In genomic region chr13:55361145-55361544, GRCm38 (mm10) we compare ENCODE assay signal across 9 mouse cellular contexts. TPM values are rescaled to one million over a fixed set of nuclear protein-coding genes. Genes with fewer than 3 reads are reported as not detected.
DNase-seq lines count a peak whose midpoint lies in the region; ATAC-seq and TF ChIP-seq lines count a peak whose summit lies in the region.
"Had no signal": no experiment of that assay in that cellular context is flagged by ENCODE, and none has a peak within 500 bp of the region (broad histone marks: within the 10 kb centered on the region; RNA-seq: fewer than 3 reads in every experiment).

No protein-coding gene starts in this region.

- H3K4me2 ChIP-seq in forebrain, embryonic 16.5 days (ENCODE audit: low read length) = peak overlapping the region; percentile 78
- peak overlapping the region; percentile 97 for H3K4me2 ChIP-seq in liver, embryonic 14.5 days (ENCODE audit: low read depth)

- H3K9me3 ChIP-seq in heart, embryonic 10.5 days = no peaks in the 10 kb centered on the region
- H3K9me3 ChIP-seq in forebrain, embryonic 16.5 days (ENCODE audit: control insufficient read depth, low read length) = no peaks in the 10 kb centered on the region
- H3K9me3 ChIP-seq in liver, embryonic 14.5 days (ENCODE audit: control insufficient read depth, low read length) = no peaks in the 10 kb centered on the region

- H3K27ac ChIP-seq in heart, embryonic 10.5 days = no peak overlapping the region
- no peak overlapping the region for H3K27ac ChIP-seq in forebrain, embryonic 16.5 days (ENCODE audit: low read length)
- no peak overlapping the region; the same call in 1 of the 2 replicates for H3K27ac ChIP-seq in liver, embryonic 14.5 days

- H3K27me3 ChIP-seq in heart, embryonic 10.5 days (ENCODE audit: insufficient read depth, poor library complexity, severe bottlenecking) = peaks cover 6% of the 10 kb centered on the region; the same call in 1 of the 2 replicates
- peaks cover 3% of the 10 kb centered on the region for H3K27me3 ChIP-seq in C2C12 (ENCODE audit: control insufficient read depth, insufficient read depth, insufficient read length)
- H3K27me3 ChIP-seq in forebrain, embryonic 16.5 days (replicated peaks; ENCODE audit: control insufficient read depth, insufficient read depth, low read length) = no peaks in the 10 kb centered on the region
- H3K27me3 ChIP-seq in liver, embryonic 14.5 days (ENCODE audit: control insufficient read depth, insufficient read depth, low read length) = no peaks in the 10 kb centered on the region

- peaks cover 22% of the 10 kb centered on the region for H3K4me1 ChIP-seq in heart, embryonic 10.5 days
- peaks cover 18% of the 10 kb centered on the region for H3K4me1 ChIP-seq in forebrain, embryonic 16.5 days (replicated peaks; ENCODE audit: control insufficient read depth, insufficient read depth, low read length)
- H3K4me1 ChIP-seq in liver, embryonic 14.5 days (replicated peaks; ENCODE audit: control insufficient read depth in 2 of 2, insufficient read depth in 2 of 2, low read length in 1 of 2) = peaks cover 12 to 16% of the 10 kb centered on the region in 2 experiments

- no peak for DNase-seq in heart, embryonic 10.5 days (ENCODE audit: low spot score)
- DNase-seq in heart, adult 8-10 months (ENCODE audit: low spot score) = no peak
- DNase-seq in liver, embryonic 14.5 days (ENCODE audit: low read depth in 3 of 3, low spot score in 3 of 3) = no peak
- no peak for DNase-seq in T-cell, adult 2 months (ENCODE audit: low spot score)
- no peak for DNase-seq in thymus, adult 18-20 months
- DNase-seq in frontal cortex, postnatal 36 days (ENCODE audit: low spot score in 2 of 2) = no peak
- DNase-seq: layer of hippocampus, adult 9-11 months had no signal

- H3K4me3 ChIP-seq in heart, embryonic 10.5 days = peak overlapping the region; percentile 97
- H3K4me3 ChIP-seq in C2C12 (ENCODE audit: insufficient read depth, poor library complexity, severe bottlenecking) = peak overlapping the region; percentile 97
- peak overlapping the region; percentile 92 for H3K4me3 ChIP-seq in forebrain, embryonic 16.5 days (replicated peaks; ENCODE audit: low read length)
- peak overlapping the region; percentile 72 to 99 for H3K4me3 ChIP-seq in liver, embryonic 14.5 days (ENCODE audit: insufficient read depth in 1 of 2, low read depth in 2 of 2, low read length in 2 of 2)

- H3K36me3 ChIP-seq in heart, embryonic 10.5 days = peaks cover 48% of the 10 kb centered on the region
- peaks cover 28% of the 10 kb centered on the region for H3K36me3 ChIP-seq in C2C12 (ENCODE audit: control insufficient read depth, insufficient read depth)
- H3K36me3 ChIP-seq in forebrain, embryonic 16.5 days (ENCODE audit: control insufficient read depth, insufficient read depth) = peaks cover 4% of the 10 kb centered on the region; the same call in 1 of the 2 replicates
- peaks cover 19% of the 10 kb centered on the region for H3K36me3 ChIP-seq in liver, embryonic 14.5 days (replicated peaks; ENCODE audit: control insufficient read depth, insufficient read depth, low read depth)

- no peak for TF ChIP-seq CTCF in C2C12 (IDR thresholded peaks at IDR 0.05; ENCODE audit: control insufficient read depth, insufficient read depth, insufficient read length)
- no peak for TF ChIP-seq CTCF in liver, embryonic 14.5 days (IDR thresholded peaks at IDR 0.05; ENCODE audit: low read depth)

- H3K9ac ChIP-seq in forebrain, embryonic 16.5 days (replicated peaks; ENCODE audit: low read depth, low read length) = no peak overlapping the region
- peak overlapping the region; percentile 98 for H3K9ac ChIP-seq in liver, embryonic 14.5 days (replicated peaks)

- H3K79me3 ChIP-seq in C2C12 (ENCODE audit: low read depth) = peaks cover 57% of the 10 kb centered on the region

- H3ac ChIP-seq in C2C12 (ENCODE audit: control insufficient read depth, insufficient read length, low read depth) = no peak overlapping the region

- H3K79me2 ChIP-seq in C2C12 (ENCODE audit: control insufficient read depth, insufficient read depth) = peaks cover 63% of the 10 kb centered on the region

- no peak for TF ChIP-seq EP300 in liver, embryonic 14.5 days (IDR thresholded peaks at IDR 0.05; ENCODE audit: low read depth)

- no peak for ATAC-seq in forebrain, embryonic 16.5 days
- no peak for ATAC-seq in liver, embryonic 14.5 days (ENCODE audit: insufficient read depth)

TF ChIP-seq in C2C12, 6 proteins besides CTCF, POLR2A, EP300 and RAD21:
- TF ChIP-seq MYOD1 (IDR thresholded peaks at IDR 0.05; ENCODE audit: control insufficient read depth, insufficient read length, low read depth) (no peak), CEBPB (IDR thresholded peaks at IDR 0.05; ENCODE audit: low read depth) (peak; percentile 34)

RNA-seq across cellular contexts. Expression of gene Lman2, which starts 1.4 kb away (rescaled TPM):
- 114 and 117 TPM in 2 replicates for polyA plus RNA-seq in heart, embryonic 10.5 days (2016; fragmentation: Nextera tagmentation; extraction: Ambion mirVana)
- 10 to 100 TPM; 50.1 to 52.8 (median 51.7) TPM for total RNA-seq in heart, adult 8-10 months (2022)
- polyA plus RNA-seq in C2C12 (2012; fragmentation: generic; extraction: Trizol) = 81.4 TPM
- 56.3 and 59.7 TPM in 2 replicates for polyA plus RNA-seq in forebrain, embryonic 16.5 days (2015; fragmentation: Nextera tagmentation; extraction: Ambion mirVana)
- 34.6 and 35.3 TPM in 2 replicates for polyA plus RNA-seq in liver, embryonic 14.5 days (2012; rRNA removed)
- 50.3 and 51.6 TPM in 2 replicates for polyA plus RNA-seq in liver, embryonic 14.5 days (2014; fragmentation: Nextera tagmentation; extraction: Ambion mirVana)

RNA-seq across cellular contexts. Expression of gene Rgs14, which starts 8.4 kb away (rescaled TPM):
- 0.18 and 0.68 TPM in 2 replicates for polyA plus RNA-seq in heart, embryonic 10.5 days (2016; fragmentation: Nextera tagmentation; extraction: Ambion mirVana)
- total RNA-seq in heart, adult 8-10 months (2022) = under 1 TPM; 0.19 to 0.80 (median 0.41) TPM
- 0.08 TPM for polyA plus RNA-seq in C2C12 (2012; fragmentation: generic; extraction: Trizol)
- 0.71 and 1.4 TPM in 2 replicates for polyA plus RNA-seq in forebrain, embryonic 16.5 days (2015; fragmentation: Nextera tagmentation; extraction: Ambion mirVana)
- 1.4 and 1.6 TPM in 2 replicates for polyA plus RNA-seq in liver, embryonic 14.5 days (2012; rRNA removed)
- polyA plus RNA-seq in liver, embryonic 14.5 days (2014; fragmentation: Nextera tagmentation; extraction: Ambion mirVana) = 1.3 and 1.7 TPM in 2 replicates

RNA-seq across cellular contexts. Expression of gene Mxd3, which starts 31.5 kb away (rescaled TPM):
- polyA plus RNA-seq in heart, embryonic 10.5 days (2016; fragmentation: Nextera tagmentation; extraction: Ambion mirVana) = 14.3 and 15.0 TPM in 2 replicates
- under 1 TPM in 2 of 4 experiments, not detected in 2; 0.46 to 0.97 TPM for total RNA-seq in heart, adult 8-10 months (2022)
- polyA plus RNA-seq in C2C12 (2012; fragmentation: generic; extraction: Trizol) = 49.8 TPM
- polyA plus RNA-seq in forebrain, embryonic 16.5 days (2015; fragmentation: Nextera tagmentation; extraction: Ambion mirVana) = 22.1 and 23.9 TPM in 2 replicates
- polyA plus RNA-seq in liver, embryonic 14.5 days (2012; rRNA removed) = 32.6 and 32.8 TPM in 2 replicates
- polyA plus RNA-seq in liver, embryonic 14.5 days (2014; fragmentation: Nextera tagmentation; extraction: Ambion mirVana) = 23.5 and 26.3 TPM in 2 replicates

RNA-seq across cellular contexts. Expression of gene Slc34a1, which starts 36.8 kb away (rescaled TPM):
- polyA plus RNA-seq in heart, embryonic 10.5 days (2016; fragmentation: Nextera tagmentation; extraction: Ambion mirVana) = not detected in 2 replicates
- total RNA-seq in heart, adult 8-10 months (2022) = not detected
- polyA plus RNA-seq in C2C12 (2012; fragmentation: generic; extraction: Trizol) = not detected
- polyA plus RNA-seq in forebrain, embryonic 16.5 days (2015; fragmentation: Nextera tagmentation; extraction: Ambion mirVana) = 0.27 TPM in 1 of 2 replicates, not detected in the other
- polyA plus RNA-seq in liver, embryonic 14.5 days (2012; rRNA removed) = 0.01 TPM in 1 of 2 replicates, not detected in the other
- polyA plus RNA-seq in liver, embryonic 14.5 days (2014; fragmentation: Nextera tagmentation; extraction: Ambion mirVana) = not detected in 2 replicates

RNA-seq across cellular contexts. Expression of gene Rab24, which starts 39.4 kb away (rescaled TPM):
- polyA plus RNA-seq in heart, embryonic 10.5 days (2016; fragmentation: Nextera tagmentation; extraction: Ambion mirVana) = 57.4 and 76.2 TPM in 2 replicates
- total RNA-seq in heart, adult 8-10 months (2022) = 10 to 100 TPM; 29.4 to 47.1 (median 38.3) TPM
- 54.3 TPM for polyA plus RNA-seq in C2C12 (2012; fragmentation: generic; extraction: Trizol)
- polyA plus RNA-seq in forebrain, embryonic 16.5 days (2015; fragmentation: Nextera tagmentation; extraction: Ambion mirVana) = 104 and 109 TPM in 2 replicates
- 42.3 and 47.1 TPM in 2 replicates for polyA plus RNA-seq in liver, embryonic 14.5 days (2012; rRNA removed)
- 43.9 and 50.7 TPM in 2 replicates for polyA plus RNA-seq in liver, embryonic 14.5 days (2014; fragmentation: Nextera tagmentation; extraction: Ambion mirVana)
